Mouse (Mus musculus): ENCODE measurements around the gene Itfg2. TPM values are rescaled to one million over a fixed set of nuclear protein-coding genes. Genes with fewer than 3 reads are reported as not detected.
A peak's percentile ranks its signal among the peaks of the same experiment; 100 is the strongest.

Itfg2 gene
- polyA plus RNA-seq (2015; fragmentation: Nextera tagmentation; extraction: Ambion mirVana) = 24.4 and 24.8 TPM in 2 replicates

DNA sequence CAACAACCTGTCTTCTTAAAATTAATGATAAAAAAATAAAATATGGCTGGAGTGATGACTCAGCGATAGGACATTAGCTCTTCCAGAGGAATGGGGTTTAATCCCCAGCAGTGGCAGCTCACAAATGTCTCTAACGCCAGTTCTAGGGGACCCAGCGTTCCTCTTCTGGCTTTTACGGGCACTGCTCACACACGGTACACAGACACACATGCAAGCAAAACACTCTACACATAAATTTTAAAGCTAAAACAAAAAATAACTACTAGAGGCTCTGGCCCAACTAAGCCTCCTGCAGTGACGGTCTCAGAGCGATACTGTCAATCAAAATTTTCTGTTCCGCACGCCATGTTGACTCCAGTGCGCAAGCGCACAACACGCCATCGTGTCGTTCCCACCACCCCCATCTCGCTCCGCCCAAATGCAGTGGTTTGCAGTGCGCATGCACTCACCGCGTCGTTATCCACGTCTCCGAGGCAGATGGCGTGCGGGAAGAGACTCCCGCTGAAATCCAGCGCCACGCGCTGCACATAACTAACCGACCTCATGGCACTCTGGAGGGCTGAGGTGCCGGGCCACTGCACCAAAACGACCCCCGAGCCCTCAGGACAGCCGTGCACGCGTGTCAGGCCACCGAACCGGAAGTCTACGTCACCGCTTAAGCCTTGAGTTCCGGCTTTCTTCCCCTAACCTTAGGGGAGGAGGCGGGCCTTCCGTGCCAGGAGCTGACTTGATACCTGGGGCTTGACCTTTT is at the start of gene Itfg2:
Gene Itfg2 (minus strand): TSS at position 663 of the 751 bp plus-strand sequence.
- no peaks in the 10 kb centered on the region for H3K27me3 ChIP-seq (replicated peaks)
- H3K9ac ChIP-seq = peak within 1 kb of the TSS; percentile 73
- H3K27ac ChIP-seq = peak within 1 kb of the TSS; percentile 96
- under 1% methylated on average over 42 of the region's 42 CpGs for WGBS
- peaks cover 8% of the 10 kb centered on the region; the same call in 1 of the 2 replicates for H3K36me3 ChIP-seq
- H3K4me1 ChIP-seq (replicated peaks) = 0 out of 2 replicates have a peak, but pooled peaks cover 3% of the 10 kb centered on the region
- ATAC-seq = peak; percentile 97
- no peaks in the 10 kb centered on the region for H3K9me3 ChIP-seq
- peak within 1 kb of the TSS; percentile 62 for H3K4me3 ChIP-seq (replicated peaks)
- H3K4me2 ChIP-seq (replicated peaks) = peak within 1 kb of the TSS; percentile 65

- Histone ChIP-seq H3K9ac (no peak overlapping the region), H3K36me3 (no peaks in the 10 kb centered on the region), H3K9me3 (no peaks in the 10 kb centered on the region), H3K4me3 (replicated peaks) (no peak overlapping the region), H3K4me1 (replicated peaks) (no peaks in the 10 kb centered on the region), H3K27me3 (replicated peaks) (no peaks in the 10 kb centered on the region), H3K27ac (no peak overlapping the region), H3K4me2 (replicated peaks) (no peak overlapping the region)
- no peak for ATAC-seq
- WGBS = 90% methylated on average over 6 of the region's 6 CpGs
Observed at GRCm38 (mm10) chr6:128474112-128474511, 49.4 kb upstream of the Itfg2 start.

GRCm38 (mm10) chr6:128469451-128469850 is 44.7 kb upstream of the Itfg2 start:
- Histone ChIP-seq H3K9me3 (no peaks in the 10 kb centered on the region), H3K27ac (no peak overlapping the region), H3K36me3 (no peaks in the 10 kb centered on the region), H3K4me2 (replicated peaks) (0 out of 2 replicates have a peak overlapping the region, but pooled peaks have one; percentile 3), H3K4me3 (replicated peaks) (0 out of 2 replicates have a peak overlapping the region, but pooled peaks have one; percentile 6), H3K27me3 (replicated peaks) (no peaks in the 10 kb centered on the region), H3K9ac (no peak overlapping the region), H3K4me1 (replicated peaks) (no peaks in the 10 kb centered on the region)
- whole genome bisulfite sequencing = 7% methylated on average over 12 of the region's 12 CpGs
- ATAC-seq = 0 out of 2 replicates have a peak, but pooled peaks have one; percentile 20

GRCm38 (mm10) chr6:128467298-128467697 is 42.6 kb upstream of the Itfg2 start:
- no peak overlapping the region for H3K4me2 ChIP-seq (replicated peaks)
- no peaks in the 10 kb centered on the region for H3K9me3 ChIP-seq
- WGBS = 48% methylated on average over 2 of the region's 2 CpGs
- ATAC-seq = no peak
- no peaks in the 10 kb centered on the region for H3K27me3 ChIP-seq (replicated peaks)
- no peaks in the 10 kb centered on the region for H3K4me1 ChIP-seq (replicated peaks)
- H3K36me3 ChIP-seq = no peaks in the 10 kb centered on the region
- no peak overlapping the region for H3K9ac ChIP-seq
- no peak overlapping the region for H3K27ac ChIP-seq
- H3K4me3 ChIP-seq (replicated peaks) = no peak overlapping the region

DNA sequence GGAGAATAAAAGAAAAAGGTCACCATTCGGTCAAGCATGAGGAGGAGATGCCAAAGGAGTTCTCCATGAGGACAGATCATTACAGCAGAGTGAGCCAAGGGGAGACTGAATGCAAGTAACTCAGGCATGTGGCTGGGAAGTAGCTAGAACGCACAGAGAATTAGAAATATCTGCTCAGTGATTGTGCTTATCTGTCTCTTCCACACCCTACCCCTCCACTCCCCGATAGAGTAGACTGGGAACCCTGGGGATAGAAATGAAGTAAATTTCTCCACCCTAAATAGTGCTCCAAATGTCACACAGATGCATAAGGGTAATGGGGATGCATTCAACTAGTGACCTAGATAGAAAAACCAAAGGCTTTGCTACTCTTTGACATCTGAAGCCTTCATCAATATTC is 41.8 kb upstream of the Itfg2 start:
- Histone ChIP-seq H3K4me1 (replicated peaks) (no peaks in the 10 kb centered on the region), H3K9me3 (no peaks in the 10 kb centered on the region), H3K4me3 (replicated peaks) (no peak overlapping the region), H3K36me3 (no peaks in the 10 kb centered on the region), H3K4me2 (replicated peaks) (no peak overlapping the region), H3K9ac (no peak overlapping the region), H3K27me3 (replicated peaks) (no peaks in the 10 kb centered on the region), H3K27ac (no peak overlapping the region)
- 68% methylated on average over 3 of the region's 3 CpGs for WGBS
- no peak for ATAC-seq

DNA sequence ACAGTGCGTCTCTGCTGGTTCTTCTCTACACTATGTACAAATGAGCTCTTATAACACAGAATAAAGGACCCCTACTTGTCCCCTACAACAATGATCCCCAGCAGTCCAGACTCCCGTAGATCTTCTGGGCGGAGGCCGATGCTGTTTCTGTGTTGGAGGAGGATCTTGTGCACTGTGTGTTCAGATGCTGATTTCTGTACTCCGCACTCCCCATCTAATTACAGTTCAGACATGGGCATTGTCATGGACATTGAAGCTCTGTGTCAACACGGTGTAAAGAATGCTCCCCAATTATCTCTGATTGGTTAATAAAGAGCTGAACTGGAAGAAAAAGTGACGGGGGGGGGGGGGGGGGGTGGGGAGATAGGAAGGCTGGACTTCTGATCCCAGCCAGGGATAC is 41.3 kb upstream of the Itfg2 start:
- no peak for ATAC-seq
- H3K27ac ChIP-seq = no peak overlapping the region

GRCm38 (mm10) chr6:128464996-128465395 is 40.3 kb upstream of the Itfg2 start:
- WGBS = 71% methylated on average over 4 of the region's 4 CpGs
- Histone ChIP-seq H3K4me1 (replicated peaks) (no peaks in the 10 kb centered on the region), H3K27me3 (replicated peaks) (no peaks in the 10 kb centered on the region), H3K9ac (no peak overlapping the region), H3K4me3 (replicated peaks) (no peak overlapping the region), H3K27ac (no peak overlapping the region), H3K36me3 (no peaks in the 10 kb centered on the region), H3K9me3 (no peaks in the 10 kb centered on the region), H3K4me2 (replicated peaks) (no peak overlapping the region)
- no peak for ATAC-seq

More for the DNA sequence above, 41.3 kb upstream of the Itfg2 start:
- no peaks in the 10 kb centered on the region for H3K4me1 ChIP-seq (replicated peaks)
- no peak overlapping the region for H3K4me2 ChIP-seq (replicated peaks)
- 52% methylated on average over 6 of the region's 7 CpGs for WGBS
- H3K27me3 ChIP-seq (replicated peaks) = no peaks in the 10 kb centered on the region
- H3K4me3 ChIP-seq (replicated peaks) = no peak overlapping the region
- no peak overlapping the region for H3K9ac ChIP-seq
- no peaks in the 10 kb centered on the region for H3K36me3 ChIP-seq
- no peaks in the 10 kb centered on the region for H3K9me3 ChIP-seq

DNA sequence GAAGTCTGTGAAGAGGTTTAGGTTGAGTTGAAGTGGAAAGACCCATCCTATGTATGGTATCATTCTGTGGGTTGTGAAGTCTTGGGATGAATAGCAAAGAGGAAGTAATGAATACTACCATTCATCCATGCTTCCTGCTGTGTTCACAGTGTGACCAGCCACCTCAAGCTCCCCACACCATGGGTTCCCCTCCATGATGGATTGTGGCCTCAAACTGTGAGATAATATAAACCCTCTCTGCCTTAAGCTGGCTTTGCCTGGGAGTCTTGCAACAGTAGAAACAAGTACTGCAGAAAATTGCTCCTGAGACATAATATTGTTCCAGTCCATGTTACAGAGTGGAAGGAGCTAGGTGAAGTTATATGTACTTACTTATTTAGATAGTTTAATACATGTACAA is 36.9 kb upstream of the Itfg2 start:
- Histone ChIP-seq H3K4me1 (replicated peaks) (no peaks in the 10 kb centered on the region), H3K4me2 (replicated peaks) (no peak overlapping the region), H3K36me3 (no peaks in the 10 kb centered on the region), H3K9me3 (no peaks in the 10 kb centered on the region), H3K9ac (no peak overlapping the region), H3K4me3 (replicated peaks) (no peak overlapping the region), H3K27ac (no peak overlapping the region), H3K27me3 (replicated peaks) (no peaks in the 10 kb centered on the region)
- ATAC-seq = no peak

DNA sequence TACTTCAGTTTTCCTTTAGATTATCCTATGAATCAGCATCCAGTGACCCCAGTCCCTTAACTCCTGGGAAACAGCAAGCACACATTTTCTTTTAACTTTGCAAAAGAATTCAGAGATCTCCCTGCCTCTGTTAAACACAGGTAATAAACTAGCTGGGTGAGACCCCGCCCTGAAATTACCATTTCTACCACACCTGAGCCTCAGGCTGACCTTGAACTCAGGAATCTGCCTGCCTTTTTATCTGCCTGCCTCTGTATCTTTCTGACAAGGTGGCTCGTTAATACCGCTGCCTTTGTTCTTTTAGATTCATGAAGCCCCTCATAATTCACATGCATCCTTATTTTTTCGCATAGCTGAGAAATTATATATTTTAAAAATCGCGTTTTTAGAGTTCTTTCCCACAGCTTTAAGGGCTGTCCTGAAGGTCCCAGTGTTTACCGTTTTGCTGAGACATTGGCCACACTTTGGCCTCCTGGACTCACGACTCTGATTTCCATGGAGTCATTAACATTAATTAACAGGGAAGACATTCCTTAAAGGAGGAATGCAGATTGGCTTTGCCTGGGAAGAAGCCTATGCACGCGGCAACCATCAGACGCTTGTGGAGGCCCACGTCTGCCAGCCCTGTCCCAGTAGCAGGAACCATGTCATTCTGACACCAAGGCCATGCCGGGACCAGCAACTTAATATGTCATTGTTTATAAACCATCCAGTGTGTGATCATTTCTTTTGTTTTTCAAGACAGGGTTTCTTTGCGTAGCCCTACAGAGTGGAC is 36.2 kb upstream of the Itfg2 start:
- Histone ChIP-seq H3K9me3 (no peaks in the 10 kb centered on the region), H3K9ac (no peak overlapping the region), H3K4me3 (replicated peaks) (no peak overlapping the region), H3K27ac (no peak overlapping the region), H3K4me2 (replicated peaks) (no peak overlapping the region), H3K4me1 (replicated peaks) (no peaks in the 10 kb centered on the region), H3K36me3 (no peaks in the 10 kb centered on the region), H3K27me3 (replicated peaks) (no peaks in the 10 kb centered on the region)
- ATAC-seq = no peak
- 77% methylated on average over 14 of the region's 14 CpGs for WGBS

GRCm38 (mm10) chr6:128460321-128460720 is 35.6 kb upstream of the Itfg2 start:
- Histone ChIP-seq H3K9ac (no peak overlapping the region), H3K27ac (no peak overlapping the region), H3K4me3 (replicated peaks) (no peak overlapping the region), H3K4me2 (replicated peaks) (no peak overlapping the region), H3K4me1 (replicated peaks) (no peaks in the 10 kb centered on the region), H3K27me3 (replicated peaks) (no peaks in the 10 kb centered on the region), H3K9me3 (no peaks in the 10 kb centered on the region), H3K36me3 (no peaks in the 10 kb centered on the region)
- 55% methylated on average over 2 of the region's 2 CpGs for WGBS
- no peak for ATAC-seq

GRCm38 (mm10) chr6:128457186-128457585 is 32.5 kb upstream of the Itfg2 start:
- Histone ChIP-seq H3K27ac (no peak overlapping the region), H3K36me3 (no peaks in the 10 kb centered on the region)
- 77% methylated on average over 5 of the region's 5 CpGs for WGBS

GRCm38 (mm10) chr6:128455835-128456605 is 31.3 kb upstream of the Itfg2 start:
- no peak overlapping the region for H3K27ac ChIP-seq
- H3K36me3 ChIP-seq = no peaks in the 10 kb centered on the region

More at GRCm38 (mm10) chr6:128457186-128457585, 32.5 kb upstream of the Itfg2 start:
- ATAC-seq = no peak
- no peaks in the 10 kb centered on the region for H3K4me1 ChIP-seq (replicated peaks)
- no peaks in the 10 kb centered on the region for H3K27me3 ChIP-seq (replicated peaks)
- H3K9ac ChIP-seq = no peak overlapping the region
- H3K9me3 ChIP-seq = no peaks in the 10 kb centered on the region
- no peak overlapping the region for H3K4me3 ChIP-seq (replicated peaks)
- no peak overlapping the region for H3K4me2 ChIP-seq (replicated peaks)

More at GRCm38 (mm10) chr6:128455835-128456605, 31.3 kb upstream of the Itfg2 start:
- H3K4me2 ChIP-seq (replicated peaks) = no peak overlapping the region
- H3K9ac ChIP-seq = no peak overlapping the region
- ATAC-seq = no peak
- H3K4me1 ChIP-seq (replicated peaks) = no peaks in the 10 kb centered on the region
- H3K9me3 ChIP-seq = no peaks in the 10 kb centered on the region
- H3K4me3 ChIP-seq (replicated peaks) = no peak overlapping the region
- 70% methylated on average over 12 of the region's 12 CpGs for WGBS
- no peaks in the 10 kb centered on the region for H3K27me3 ChIP-seq (replicated peaks)

All from intestine, embryonic 15.5 days (tissue).